Mouse (Mus musculus) forebrain, postnatal 0 days (tissue): ENCODE measurements around the gene Ccdc90b. TPM values are rescaled to one million over a fixed set of nuclear protein-coding genes. Genes with fewer than 3 reads are reported as not detected.
A peak's percentile ranks its signal among the peaks of the same experiment; 100 is the strongest.

Experiments used
- ATAC-seq: fragments of 200-750 bp; cut with Nextera tagmentation; 2 replicates; pipeline ENCODE4 v1.8.0; 2017; ENCODE audit warnings: mild to moderate bottlenecking, moderate library complexity
- DNase-seq: peaks from one replicate; pipeline ENCODE4 v3.0.0-alpha.2; 2015
- H3K27ac ChIP-seq: fragments of 300-500 bp; sonication (generic); 2 replicates; pipeline ENCODE4 v1.5.1; 2014; ENCODE audit warnings: low read depth, mild to moderate bottlenecking, antibody characterized with exemption, low read length, moderate library complexity, mixed read lengths
- H3K27me3 ChIP-seq: fragments of 300-500 bp; sonication (generic); 2 replicates; pipeline ENCODE4 v1.6.1; 2014; ENCODE audit warnings: mild to moderate bottlenecking, low read length, mixed read lengths; ENCODE audit not compliant: insufficient read depth
- H3K36me3 ChIP-seq: fragments of 300-500 bp; sonication (generic); 2 replicates; pipeline ENCODE4 v1.6.1; 2014; ENCODE audit warnings: mild to moderate bottlenecking, moderate library complexity; ENCODE audit not compliant: insufficient read depth
- H3K4me1 ChIP-seq: fragments of 300-500 bp; sonication (generic); 2 replicates; pipeline ENCODE4 v1.6.1; 2014; ENCODE audit warnings: antibody characterized with exemption; ENCODE audit not compliant: insufficient read depth
- H3K4me2 ChIP-seq: fragments of 300-500 bp; sonication (generic); 2 replicates; pipeline ENCODE4 v1.6.1; 2014; ENCODE audit warnings: low read depth, mild to moderate bottlenecking, moderate library complexity
- H3K4me3 ChIP-seq: fragments of 300-500 bp; sonication (generic); 2 replicates; pipeline ENCODE4 v1.5.1; 2014; ENCODE audit warnings: low read depth, low read length, mixed read lengths
- H3K9ac ChIP-seq: fragments of 300-500 bp; sonication (generic); 2 replicates; pipeline ENCODE4 v1.6.1; 2014; ENCODE audit warnings: mild to moderate bottlenecking
- H3K9me3 ChIP-seq: fragments of 300-500 bp; sonication (generic); 2 replicates; pipeline ENCODE4 v1.6.1; 2016; ENCODE audit warnings: low read length
- CTCF ChIP-seq: sonication (generic); IDR thresholded peaks from 2 replicates; pipeline ENCODE4 v1.5.1; 2016; ENCODE audit warnings: antibody characterized with exemption, control low read depth, low read depth
- WGBS: fragments of 180-500 bp; shearing (Covaris S2); extraction: QIAGEN DNeasy Blood & Tissue Kit; methylation state at CpG from one replicate; pipeline ENCODE4 v1.1.7; 2014; 5-methylcytosine and 5-hydroxymethylcytosine counted together
- polyA plus RNA-seq: library from polyadenylated mRNA; unstranded; fragments of >200 nt; fragmentation: Nextera tagmentation; extraction: Ambion mirVana; gene quantifications from 2 replicates; pipeline ENCODE4 v1.2.1, GENCODE M21; 2015
- total RNA-seq: library from RNA; depleted of rRNA; stranded (reverse); fragments of >200 nt; gene quantifications from 2 replicates; pipeline ENCODE4 v1.2.3, GENCODE M21; 2014; rRNA removed

The Ccdc90b gene
- total and polyA plus RNA-seq, 2 experiments from 2014 or later: 47.7 to 49.9 TPM

DNA sequence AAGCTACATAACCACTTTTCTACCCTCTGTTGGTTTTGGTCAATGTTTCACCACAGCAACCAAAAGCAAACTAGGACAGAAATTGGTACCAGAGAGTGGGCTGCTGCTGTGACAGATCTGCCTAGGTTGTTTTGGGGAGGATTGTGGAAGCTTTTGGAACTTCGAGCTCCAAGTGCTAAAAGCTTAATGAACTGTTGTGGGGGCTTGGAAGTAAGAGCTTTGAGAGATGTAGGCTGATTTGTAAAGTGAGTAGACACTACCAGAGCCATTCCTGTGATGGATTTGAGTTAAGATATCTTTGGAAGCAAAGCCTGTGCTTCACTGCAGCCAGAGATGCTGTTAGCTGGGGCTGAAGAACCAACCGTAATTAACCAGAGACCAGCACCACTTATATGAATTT lies 29.9 kb downstream of the Ccdc90b start:
- Histone ChIP-seq H3K36me3 (no peaks in the 10 kb centered on the region), H3K27ac (no peak overlapping the region), H3K4me1 (no peaks in the 10 kb centered on the region), H3K27me3 (no peaks in the 10 kb centered on the region), H3K4me3 (no peak overlapping the region), H3K4me2 (no peak overlapping the region), H3K9ac (no peak overlapping the region), H3K9me3 (no peaks in the 10 kb centered on the region)
- TF ChIP-seq CTCF: no peak
- no peak for DNase-seq
- 87% methylated on average over 2 of the region's 2 CpGs for WGBS
- no peak for ATAC-seq

DNA sequence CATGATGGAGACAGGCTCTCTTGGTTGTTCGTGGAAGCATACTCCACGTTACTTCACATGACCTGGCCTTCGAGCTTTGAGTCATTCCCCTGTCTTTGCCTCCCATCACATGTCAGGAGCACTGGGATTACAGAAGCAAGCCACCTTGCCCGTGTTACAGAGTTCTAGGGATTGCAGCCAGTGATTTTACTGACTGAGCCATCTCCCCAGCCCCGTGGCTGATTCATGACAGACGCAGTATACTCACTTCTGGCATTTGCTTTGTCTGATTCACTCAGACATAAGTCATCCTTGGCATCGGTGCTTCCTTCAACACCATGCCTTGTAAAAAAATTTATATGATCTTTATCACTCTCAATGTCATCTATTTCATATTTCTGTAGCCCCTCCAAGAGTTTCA lies 44.0 kb downstream of the Ccdc90b start:
- TF ChIP-seq CTCF: no peak
- Histone ChIP-seq H3K27me3 (no peaks in the 10 kb centered on the region), H3K4me2 (no peak overlapping the region), H3K4me1 (no peaks in the 10 kb centered on the region), H3K9ac (no peak overlapping the region), H3K9me3 (no peaks in the 10 kb centered on the region), H3K27ac (no peak overlapping the region), H3K36me3 (peaks cover 17% of the 10 kb centered on the region), H3K4me3 (no peak overlapping the region)
- no peak for ATAC-seq
- DNase-seq: no peak
- 88% methylated on average over 7 of the region's 7 CpGs for WGBS

DNA sequence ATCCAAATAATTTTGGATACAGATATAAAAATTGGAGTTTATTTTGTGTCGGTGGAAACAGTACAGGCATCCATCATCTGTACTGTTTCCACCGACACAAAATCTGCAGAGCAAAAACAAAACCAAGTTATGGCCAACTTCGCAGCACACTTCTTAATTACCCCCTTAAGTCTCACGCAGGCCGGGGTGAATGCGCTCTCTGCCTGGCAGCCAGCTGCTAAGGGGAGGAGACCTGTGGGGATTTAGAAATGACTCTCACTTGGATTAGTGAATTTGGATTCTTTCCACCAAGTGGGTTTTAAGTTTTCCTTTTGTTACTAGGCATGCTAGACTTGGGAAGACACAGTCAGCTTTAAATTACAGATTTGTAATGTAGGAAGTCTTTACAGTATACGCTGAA lies 49.9 kb downstream of the Ccdc90b start:
- H3K27me3 ChIP-seq: no peaks in the 10 kb centered on the region
- H3K4me3 ChIP-seq: no peak overlapping the region
- DNase-seq (no peak), ATAC-seq (no peak)
- no peaks in the 10 kb centered on the region for H3K4me1 ChIP-seq
- peaks cover 17% of the 10 kb centered on the region for H3K36me3 ChIP-seq
- no peak overlapping the region for H3K27ac ChIP-seq
- H3K9ac ChIP-seq: no peak overlapping the region
- no peaks in the 10 kb centered on the region for H3K9me3 ChIP-seq
- 32% methylated on average over 7 of the region's 7 CpGs for WGBS
- TF ChIP-seq CTCF: no peak
- no peak overlapping the region for H3K4me2 ChIP-seq

DNA sequence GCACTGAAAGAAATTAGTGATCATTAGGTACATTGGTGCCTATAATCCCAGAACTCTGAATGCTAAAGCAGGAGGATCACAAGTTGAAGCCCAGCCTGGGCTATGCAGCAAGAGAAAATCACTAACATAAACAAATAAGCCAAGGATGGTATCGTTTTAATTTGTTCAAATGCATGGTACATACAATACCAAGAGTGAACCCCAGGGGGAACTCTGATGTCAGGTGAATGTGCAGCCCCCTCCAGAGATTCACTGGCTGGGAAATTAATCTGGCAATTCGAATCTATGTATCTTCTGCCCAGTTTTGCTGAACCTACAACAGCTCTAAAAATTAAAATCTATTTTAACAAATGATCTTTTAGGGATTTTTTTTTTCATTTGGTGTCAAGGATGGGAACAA lies 63.5 kb downstream of the Ccdc90b start:
- DNase-seq: no peak
- no peak for ATAC-seq

DNA sequence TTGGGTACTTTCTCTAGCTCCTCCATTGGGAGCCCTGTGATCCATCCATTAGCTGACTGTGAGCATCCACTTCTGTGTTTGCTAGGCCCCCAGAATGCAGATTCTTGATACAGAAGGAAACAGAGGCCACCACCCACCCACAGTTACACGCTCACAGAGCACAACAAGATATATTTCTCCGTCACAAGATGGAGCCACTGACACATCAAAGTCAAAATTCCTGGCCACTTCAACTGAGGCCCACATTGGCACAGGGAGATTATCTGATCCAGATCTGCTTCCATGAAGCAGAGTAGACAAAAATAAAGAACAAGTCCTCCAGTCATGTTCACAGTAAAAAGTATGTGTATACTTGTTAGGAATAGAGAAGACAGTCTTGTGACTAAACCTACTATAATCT lies 69.2 kb downstream of the Ccdc90b start:
- Histone ChIP-seq H3K4me2 (no peak overlapping the region), H3K27me3 (no peaks in the 10 kb centered on the region), H3K36me3 (no peaks in the 10 kb centered on the region), H3K9me3 (no peaks in the 10 kb centered on the region), H3K9ac (no peak overlapping the region), H3K4me1 (no peaks in the 10 kb centered on the region), H3K27ac (no peak overlapping the region), H3K4me3 (no peak overlapping the region)
- WGBS: 40% methylated on average over 2 of the region's 2 CpGs
- ATAC-seq (peak; percentile 50), DNase-seq (peak; percentile 59)
- peak; percentile 59 for TF ChIP-seq CTCF

More for the DNA sequence above, 63.5 kb downstream of the Ccdc90b start:
- Histone ChIP-seq H3K36me3 (no peaks in the 10 kb centered on the region; the same call in 1 of the 2 replicates), H3K4me1 (no peaks in the 10 kb centered on the region), H3K27me3 (no peaks in the 10 kb centered on the region), H3K4me2 (no peak overlapping the region), H3K9ac (no peak overlapping the region), H3K27ac (no peak overlapping the region), H3K9me3 (no peaks in the 10 kb centered on the region), H3K4me3 (no peak overlapping the region)
- 48% methylated on average over 2 of the region's 2 CpGs for WGBS
- peak; percentile 46; the same call in 1 of the 2 replicates for TF ChIP-seq CTCF

Other genes with a start within 250 kb of the Ccdc90b start
- gene Ankrd42, start 76.0 kb downstream of the Ccdc90b start, total RNA-seq: 28.7 and 30.8 TPM in 2 replicates
- 12.2 and 22.0 TPM in 2 replicates for gene Ankrd42, start 76.0 kb downstream of the Ccdc90b start, polyA plus RNA-seq
- gene Pcf11, start 108.8 kb downstream of the Ccdc90b start, total RNA-seq: 41.9 and 52.5 TPM in 2 replicates
- 13.2 and 14.3 TPM in 2 replicates for gene Pcf11, start 108.8 kb downstream of the Ccdc90b start, polyA plus RNA-seq
- 25.3 and 36.1 TPM in 2 replicates for gene Rab30, start 180.5 kb downstream of the Ccdc90b start, total RNA-seq
- gene Rab30, start 180.5 kb downstream of the Ccdc90b start, polyA plus RNA-seq: 14.7 and 15.0 TPM in 2 replicates